Mouse (Mus musculus): Measurements from ENCODE around the gene Ackr3.
A peak's percentile ranks its signal among the peaks of the same experiment; 100 is the strongest.

GRCm38 (mm10) chr1:90162379-90162857 lies 41.4 kb upstream of the Ackr3 start:
- no peak for TF ChIP-seq POLR2A (IDR thresholded peaks at IDR 0.05; ENCODE audit: insufficient read length, low read depth)
- no peak for TF ChIP-seq POLR2AphosphoS2 (IDR thresholded peaks at IDR 0.05; ENCODE audit: insufficient read length, low read depth)
- TF ChIP-seq E2F4 (IDR thresholded peaks at IDR 0.05; ENCODE audit: insufficient read depth), result no peak
- TF ChIP-seq TCF3 (IDR thresholded peaks at IDR 0.05; ENCODE audit: insufficient read length, low read depth), result peak; percentile 79

All from myocyte (in vitro differentiated cells).